Mouse (Mus musculus): ENCODE results near the gene Mosmo. TPM values are rescaled to one million over a fixed set of nuclear protein-coding genes. Genes with fewer than 3 reads are reported as not detected.

Mosmo gene
- total and polyA plus RNA-seq, 3 experiments: 30.4 to 127 (median 44.5) TPM

- H3K9me3 ChIP-seq (replicated peaks): no peaks in the 10 kb centered on the region
- peak overlapping the region; percentile 66; the same call in 1 of the 2 replicates for H3K4me3 ChIP-seq (ENCODE audit: low read depth, low read length)
- ATAC-seq (ENCODE audit: extremely low read depth, insufficient number of reproducible peaks, low FRiP score, poor library complexity, severe bottlenecking) (no peak), DNase-seq (ENCODE audit: low spot score) (no peak)
- no peaks in the 10 kb centered on the region for H3K27me3 ChIP-seq (ENCODE audit: insufficient read depth, low read length)
- H3K36me3 ChIP-seq (replicated peaks): peaks cover 12% of the 10 kb centered on the region
- TF ChIP-seq TAL1 (conservative IDR thresholded peaks at IDR 0.05; ENCODE audit: low read depth, low read length): no peak
- H3K4me1 ChIP-seq (ENCODE audit: insufficient read depth, low read depth, low read length): peaks cover 66% of the 10 kb centered on the region
These were observed 1.6 kb downstream of the Mosmo start for GRCm38 (mm10) chr7:120679023-120679422.

- Histone ChIP-seq H3K4me1 (ENCODE audit: insufficient read depth, low read depth, low read length) (peaks cover 79% of the 10 kb centered on the region), H3K27me3 (ENCODE audit: insufficient read depth, low read length) (no peaks in the 10 kb centered on the region), H3K4me3 (ENCODE audit: low read depth, low read length) (no peak overlapping the region; the same call in 1 of the 2 replicates), H3K36me3 (replicated peaks) (peaks cover 8% of the 10 kb centered on the region), H3K9me3 (replicated peaks) (no peaks in the 10 kb centered on the region)
- ATAC-seq (ENCODE audit: extremely low read depth, insufficient number of reproducible peaks, low FRiP score, poor library complexity, severe bottlenecking) (peak; percentile 80), DNase-seq (ENCODE audit: low spot score) (peak; percentile 28)
- TF ChIP-seq TAL1 (conservative IDR thresholded peaks at IDR 0.05; ENCODE audit: low read depth, low read length) (peak; percentile 85), POLR2AphosphoS5 (IDR thresholded peaks at IDR 0.05; ENCODE audit: insufficient replicate concordance, low read depth, low read length) (no peak)
These were observed 4.6 kb downstream of the Mosmo start for GRCm38 (mm10) chr7:120682002-120682401.

- ATAC-seq (ENCODE audit: extremely low read depth, insufficient number of reproducible peaks, low FRiP score, poor library complexity, severe bottlenecking) (no peak), DNase-seq (ENCODE audit: low spot score) (no peak)
- Histone ChIP-seq H3K36me3 (replicated peaks) (peaks cover 25% of the 10 kb centered on the region), H3K27me3 (ENCODE audit: insufficient read depth, low read length) (no peaks in the 10 kb centered on the region), H3K9me3 (replicated peaks) (no peaks in the 10 kb centered on the region), H3K4me3 (ENCODE audit: low read depth, low read length) (no peak overlapping the region), H3K4me1 (ENCODE audit: insufficient read depth, low read depth, low read length) (peaks cover 67% of the 10 kb centered on the region)
- TF ChIP-seq POLR2AphosphoS5 (IDR thresholded peaks at IDR 0.05; ENCODE audit: insufficient replicate concordance, low read depth, low read length): no peak
- TF ChIP-seq GATA1 (IDR thresholded peaks at IDR 0.05; ENCODE audit: borderline replicate concordance, low read length): no peak
- no peak for TF ChIP-seq CTCF (IDR thresholded peaks at IDR 0.05; ENCODE audit: low read depth, low read length)
- TF ChIP-seq GATA2 (IDR thresholded peaks at IDR 0.05; ENCODE audit: borderline replicate concordance, low read depth, low read length): no peak
- no peak for TF ChIP-seq TAL1 (conservative IDR thresholded peaks at IDR 0.05; ENCODE audit: low read depth, low read length)
These were observed 7.3 kb downstream of the Mosmo start for GRCm38 (mm10) chr7:120684731-120685161.

- no peak for TF ChIP-seq TAL1 (conservative IDR thresholded peaks at IDR 0.05; ENCODE audit: low read depth, low read length)
- TF ChIP-seq CTCF (IDR thresholded peaks at IDR 0.05; ENCODE audit: low read depth, low read length): no peak
- TF ChIP-seq GATA1 (IDR thresholded peaks at IDR 0.05; ENCODE audit: borderline replicate concordance, low read length): no peak
- TF ChIP-seq POLR2AphosphoS5 (IDR thresholded peaks at IDR 0.05; ENCODE audit: insufficient replicate concordance, low read depth, low read length): no peak
- TF ChIP-seq GATA2 (IDR thresholded peaks at IDR 0.05; ENCODE audit: borderline replicate concordance, low read depth, low read length): no peak
- ATAC-seq (ENCODE audit: extremely low read depth, insufficient number of reproducible peaks, low FRiP score, poor library complexity, severe bottlenecking) (no peak), DNase-seq (ENCODE audit: low spot score) (no peak)
- no peak overlapping the region for H3K4me3 ChIP-seq (ENCODE audit: low read depth, low read length)
- peaks cover 29% of the 10 kb centered on the region for H3K36me3 ChIP-seq (replicated peaks)
- H3K4me1 ChIP-seq (ENCODE audit: insufficient read depth, low read depth, low read length): peaks cover 65% of the 10 kb centered on the region
- no peaks in the 10 kb centered on the region for H3K9me3 ChIP-seq (replicated peaks)
- H3K27me3 ChIP-seq (ENCODE audit: insufficient read depth, low read length): no peaks in the 10 kb centered on the region
These were observed 7.8 kb downstream of the Mosmo start for GRCm38 (mm10) chr7:120685227-120685626.

- no peaks in the 10 kb centered on the region for H3K9me3 ChIP-seq (replicated peaks)
- no peak for ATAC-seq (ENCODE audit: extremely low read depth, insufficient number of reproducible peaks, low FRiP score, poor library complexity, severe bottlenecking)
- no peak for DNase-seq (ENCODE audit: low spot score)
- no peaks in the 10 kb centered on the region for H3K27me3 ChIP-seq (ENCODE audit: insufficient read depth, low read length)
- peak; percentile 20; the same call in 1 of the 2 replicates for TF ChIP-seq CTCF (IDR thresholded peaks at IDR 0.05; ENCODE audit: low read depth, low read length)
- TF ChIP-seq POLR2AphosphoS5 (IDR thresholded peaks at IDR 0.05; ENCODE audit: insufficient replicate concordance, low read depth, low read length): no peak
- TF ChIP-seq GATA2 (IDR thresholded peaks at IDR 0.05; ENCODE audit: borderline replicate concordance, low read depth, low read length): no peak
- H3K36me3 ChIP-seq (replicated peaks): peaks cover 53% of the 10 kb centered on the region
- no peak overlapping the region for H3K4me3 ChIP-seq (ENCODE audit: low read depth, low read length)
- H3K4me1 ChIP-seq (ENCODE audit: insufficient read depth, low read depth, low read length): peaks cover 53% of the 10 kb centered on the region
These were observed 13.2 kb downstream of the Mosmo start for GRCm38 (mm10) chr7:120690634-120691033.

GRCm38 (mm10) chr7:120693831-120694375 is 16.5 kb downstream of the Mosmo start:
- no peak for DNase-seq (ENCODE audit: low spot score)
- ATAC-seq (ENCODE audit: extremely low read depth, insufficient number of reproducible peaks, low FRiP score, poor library complexity, severe bottlenecking): no peak
- Histone ChIP-seq H3K27me3 (ENCODE audit: insufficient read depth, low read length) (no peaks in the 10 kb centered on the region), H3K9me3 (replicated peaks) (no peaks in the 10 kb centered on the region), H3K4me1 (ENCODE audit: insufficient read depth, low read depth, low read length) (peaks cover 56% of the 10 kb centered on the region), H3K4me3 (ENCODE audit: low read depth, low read length) (no peak overlapping the region), H3K36me3 (replicated peaks) (peaks cover 54% of the 10 kb centered on the region)
- no peak for TF ChIP-seq GATA2 (IDR thresholded peaks at IDR 0.05; ENCODE audit: borderline replicate concordance, low read depth, low read length)
- TF ChIP-seq GATA1 (IDR thresholded peaks at IDR 0.05; ENCODE audit: borderline replicate concordance, low read length): no peak
- TF ChIP-seq TAL1 (conservative IDR thresholded peaks at IDR 0.05; ENCODE audit: low read depth, low read length): no peak
- TF ChIP-seq CTCF (IDR thresholded peaks at IDR 0.05; ENCODE audit: low read depth, low read length): no peak
- no peak for TF ChIP-seq POLR2AphosphoS5 (IDR thresholded peaks at IDR 0.05; ENCODE audit: insufficient replicate concordance, low read depth, low read length)

- peaks cover 62% of the 10 kb centered on the region for H3K4me1 ChIP-seq (ENCODE audit: insufficient read depth, low read depth, low read length)
- ATAC-seq (ENCODE audit: extremely low read depth, insufficient number of reproducible peaks, low FRiP score, poor library complexity, severe bottlenecking) (peak; percentile 43; the same call in 1 of the 2 replicates), DNase-seq (ENCODE audit: low spot score) (no peak)
- no peaks in the 10 kb centered on the region for H3K9me3 ChIP-seq (replicated peaks)
- no peaks in the 10 kb centered on the region for H3K27me3 ChIP-seq (ENCODE audit: insufficient read depth, low read length)
- H3K36me3 ChIP-seq (replicated peaks): peaks cover 50% of the 10 kb centered on the region
- H3K4me3 ChIP-seq (ENCODE audit: low read depth, low read length): no peak overlapping the region; the same call in 1 of the 2 replicates
- TF ChIP-seq GATA2 (IDR thresholded peaks at IDR 0.05; ENCODE audit: borderline replicate concordance, low read depth, low read length) (no peak), CTCF (IDR thresholded peaks at IDR 0.05; ENCODE audit: low read depth, low read length) (no peak), POLR2AphosphoS5 (IDR thresholded peaks at IDR 0.05; ENCODE audit: insufficient replicate concordance, low read depth, low read length) (no peak), GATA1 (IDR thresholded peaks at IDR 0.05; ENCODE audit: borderline replicate concordance, low read length) (no peak), TAL1 (conservative IDR thresholded peaks at IDR 0.05; ENCODE audit: low read depth, low read length) (no peak)
These were observed 17.8 kb downstream of the Mosmo start for GRCm38 (mm10) chr7:120695196-120695595.

All from G1E (cell line).